Mouse (Mus musculus) lung, postnatal 10 days (tissue): ENCODE results near the gene Snd1.

Experiments
- DNase-seq: peaks from one replicate; pipeline ENCODE4 v3.0.0; 2021

Gene Snd1

GRCm38 (mm10) chr6:28599120-28599519 lies 124.2 kb downstream of the Snd1 start:
- DNase-seq: no peak

GRCm38 (mm10) chr6:28600404-28600803 lies 125.5 kb downstream of the Snd1 start:
- no peak for DNase-seq

- no peak for DNase-seq
These were observed 128.5 kb downstream of the Snd1 start for GRCm38 (mm10) chr6:28603401-28603800.

- DNase-seq: no peak
These were observed 128.9 kb downstream of the Snd1 start for GRCm38 (mm10) chr6:28603823-28604222.

- DNase-seq: no peak
These were observed 134.4 kb downstream of the Snd1 start for GRCm38 (mm10) chr6:28609291-28609690.

GRCm38 (mm10) chr6:28610127-28610526 lies 135.2 kb downstream of the Snd1 start:
- no peak for DNase-seq

GRCm38 (mm10) chr6:28613441-28613840 lies 138.5 kb downstream of the Snd1 start:
- no peak for DNase-seq

GRCm38 (mm10) chr6:28614856-28615255 lies 139.9 kb downstream of the Snd1 start:
- no peak for DNase-seq

- no peak for DNase-seq
These were observed 140.5 kb downstream of the Snd1 start for GRCm38 (mm10) chr6:28615408-28615807.

GRCm38 (mm10) chr6:28615966-28616365 lies 141.0 kb downstream of the Snd1 start:
- no peak for DNase-seq

- no peak for DNase-seq
These were observed 143.4 kb downstream of the Snd1 start for GRCm38 (mm10) chr6:28618299-28618698.

GRCm38 (mm10) chr6:28618751-28619153 lies 143.8 kb downstream of the Snd1 start:
- DNase-seq: peak; percentile 77

GRCm38 (mm10) chr6:28621431-28621830 lies 146.5 kb downstream of the Snd1 start:
- DNase-seq: no peak

GRCm38 (mm10) chr6:28621961-28622360 lies 147.0 kb downstream of the Snd1 start:
- DNase-seq: no peak

GRCm38 (mm10) chr6:28622522-28622921 lies 147.6 kb downstream of the Snd1 start:
- peak; percentile 64 for DNase-seq

- no peak for DNase-seq
These were observed 148.0 kb downstream of the Snd1 start for GRCm38 (mm10) chr6:28622963-28623362.

GRCm38 (mm10) chr6:28628408-28628807 lies 153.5 kb downstream of the Snd1 start:
- no peak for DNase-seq

- no peak for DNase-seq
These were observed 154.9 kb downstream of the Snd1 start for GRCm38 (mm10) chr6:28629866-28630265.

- no peak for DNase-seq
These were observed 156.0 kb downstream of the Snd1 start for GRCm38 (mm10) chr6:28630926-28631325.

GRCm38 (mm10) chr6:28633120-28633519 lies 158.2 kb downstream of the Snd1 start:
- no peak for DNase-seq

- no peak for DNase-seq
These were observed 158.7 kb downstream of the Snd1 start for GRCm38 (mm10) chr6:28633656-28634055.

- no peak for DNase-seq
These were observed 160.2 kb downstream of the Snd1 start for GRCm38 (mm10) chr6:28635092-28635491.

GRCm38 (mm10) chr6:28635531-28636348 lies 160.8 kb downstream of the Snd1 start:
- DNase-seq: no peak

GRCm38 (mm10) chr6:28640088-28640487 lies 165.1 kb downstream of the Snd1 start:
- DNase-seq: no peak

- DNase-seq: no peak
These were observed 168.0 kb downstream of the Snd1 start for GRCm38 (mm10) chr6:28642909-28643308.
